Mouse (Mus musculus): ENCODE measurements at regions not wholly inside any gene's neighbourhood (a gene's known extent, or its start where the extent isn't known, plus 50 kb on each side); places are given as distances from the start of the nearest gene placed in this dataset.

GRCm38 (mm10) chr4:137158201-137158600 lies 109.6 kb upstream of the Zbtb40 start:
- no peak for DNase-seq

- no peak for DNase-seq
Measured at GRCm38 (mm10) chr4:137156441-137157105, 108.0 kb upstream of the Zbtb40 start.

- no peak for DNase-seq
Measured at GRCm38 (mm10) chr4:137148756-137149155, 100.2 kb upstream of the Zbtb40 start.

GRCm38 (mm10) chr4:137147795-137148194 lies 99.2 kb upstream of the Zbtb40 start:
- DNase-seq = no peak

GRCm38 (mm10) chr4:137146326-137146725 lies 97.7 kb upstream of the Zbtb40 start:
- DNase-seq = no peak

GRCm38 (mm10) chr4:137142316-137142715 lies 93.7 kb upstream of the Zbtb40 start:
- DNase-seq = no peak

GRCm38 (mm10) chr4:137139051-137139705 lies 90.6 kb upstream of the Zbtb40 start:
- DNase-seq = no peak

GRCm38 (mm10) chr4:137138127-137138526 lies 89.5 kb upstream of the Zbtb40 start:
- no peak for DNase-seq

- DNase-seq = no peak
Measured at GRCm38 (mm10) chr4:137136313-137136712, 87.7 kb upstream of the Zbtb40 start.

- DNase-seq = no peak
Measured at GRCm38 (mm10) chr4:137135792-137136191, 87.2 kb upstream of the Zbtb40 start.

GRCm38 (mm10) chr4:137134553-137134952 lies 86.0 kb upstream of the Zbtb40 start:
- DNase-seq = no peak

- DNase-seq = no peak
Measured at GRCm38 (mm10) chr4:137133789-137134188, 85.2 kb upstream of the Zbtb40 start.

GRCm38 (mm10) chr4:137130619-137131212 lies 82.1 kb upstream of the Zbtb40 start:
- no peak for DNase-seq

- DNase-seq = peak; percentile 12
Measured at GRCm38 (mm10) chr4:137128152-137128551, 79.6 kb upstream of the Zbtb40 start.

- no peak for DNase-seq
Measured at GRCm38 (mm10) chr4:137121684-137122083, 73.1 kb upstream of the Zbtb40 start.

GRCm38 (mm10) chr4:137120597-137120996 lies 72.0 kb upstream of the Zbtb40 start:
- DNase-seq = no peak

GRCm38 (mm10) chr4:137118332-137118715 lies 69.7 kb upstream of the Zbtb40 start:
- no peak for DNase-seq

GRCm38 (mm10) chr4:137117471-137118331 lies 69.1 kb upstream of the Zbtb40 start:
- DNase-seq = peak; percentile 85

GRCm38 (mm10) chr4:137115062-137115461 lies 66.5 kb upstream of the Zbtb40 start:
- DNase-seq = no peak

- no peak for DNase-seq
Measured at GRCm38 (mm10) chr4:137110276-137110675, 61.7 kb upstream of the Zbtb40 start.

GRCm38 (mm10) chr4:137104447-137105044 lies 55.9 kb upstream of the Zbtb40 start:
- DNase-seq = no peak

GRCm38 (mm10) chr4:137101169-137101568 lies 52.6 kb upstream of the Zbtb40 start:
- DNase-seq = no peak

GRCm38 (mm10) chr4:137100756-137101155 lies 52.2 kb upstream of the Zbtb40 start:
- no peak for DNase-seq

Measured in thymus, postnatal 4 days (tissue).